Mouse (Mus musculus) E14TG2a.4 (cell line): Measurements from ENCODE around the gene B4galnt4.
"Not testable (repeated sequence)": the region's sequence is repeated elsewhere in the genome, so short reads cannot be mapped to it uniquely, and the experiment has no call there.

ENCODE experiments used
- H3K27me3 ChIP-seq: 2 replicates; pipeline ENCODE4 v1.6.1; 2014; ENCODE audit warnings: low read length, control low read depth; ENCODE audit not compliant: insufficient read depth
- H3K36me3 ChIP-seq: 2 replicates; pipeline ENCODE4 v1.6.1; 2014; ENCODE audit warnings: low read length, control low read depth; ENCODE audit not compliant: insufficient read depth
- H3K4me1 ChIP-seq: replicated peaks from 2 replicates; pipeline ENCODE4 v1.6.1; 2014; ENCODE audit warnings: low read depth, low read length, control low read depth
- H3K4me3 ChIP-seq: replicated peaks from 2 replicates; pipeline ENCODE4 v1.5.1; 2014; ENCODE audit warnings: mild to moderate bottlenecking, low read length
- H3K9me3 ChIP-seq: 2 replicates; pipeline ENCODE4 v1.6.1; 2014; ENCODE audit warnings: low read length, control low read depth
- CTCF ChIP-seq: conservative IDR thresholded peaks from 2 replicates; pipeline ENCODE4 v1.5.1; 2014; ENCODE audit warnings: low read length
- NANOG ChIP-seq: IDR thresholded peaks from 2 replicates; pipeline ENCODE4 v1.6.1; 2014; ENCODE audit warnings: borderline replicate concordance, low read length, mixed read lengths
- POU5F1 ChIP-seq: IDR thresholded peaks from 2 replicates; pipeline ENCODE4 v1.6.1; 2014; ENCODE audit warnings: low read length, borderline replicate concordance

Gene B4galnt4

DNA sequence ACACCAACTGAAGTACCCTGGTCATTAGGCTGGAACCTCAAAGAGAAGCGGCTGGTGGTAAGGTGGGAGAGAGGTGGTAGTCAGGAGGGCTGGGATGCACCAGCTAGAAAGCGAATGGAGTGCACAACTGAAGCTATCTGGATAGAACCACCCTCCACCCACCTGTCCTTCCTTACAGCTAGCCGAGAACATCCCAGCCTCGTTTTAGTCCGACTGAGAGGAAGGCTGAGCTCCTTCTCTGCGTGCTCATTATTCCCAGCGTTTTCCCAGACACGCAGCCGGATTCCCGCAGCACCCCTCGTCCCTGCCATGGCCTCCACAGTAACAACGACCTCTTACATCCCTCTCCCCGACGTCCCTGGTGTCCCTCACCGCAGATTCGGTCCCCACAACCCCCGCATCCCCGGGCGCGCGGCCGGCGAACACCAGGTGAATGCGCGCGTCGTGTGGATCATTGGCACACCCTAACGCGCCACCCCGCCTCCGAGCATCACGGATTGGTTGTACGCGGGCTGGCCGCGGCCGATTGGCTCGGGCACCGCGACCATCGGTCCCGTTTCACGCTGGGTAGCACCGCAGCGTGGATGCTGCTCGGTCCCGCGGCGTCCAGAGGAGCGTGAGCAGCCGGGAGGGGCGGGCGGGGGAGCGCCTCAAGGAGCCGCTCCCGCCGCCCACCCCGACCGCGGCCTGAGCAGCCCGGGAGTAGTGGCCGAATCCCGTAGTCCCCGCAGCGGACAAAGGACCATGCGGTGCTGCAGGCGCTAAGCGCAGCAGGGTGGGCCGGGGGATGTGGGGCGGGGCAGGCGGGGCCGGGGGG lies at the start of gene B4galnt4:
Gene B4galnt4, plus strand, starts transcription at position 679 of the 817 bp plus-strand sequence.
- Histone ChIP-seq H3K36me3 (peaks cover 67% of the 10 kb centered on the region), H3K4me1 (peaks cover 92% of the 10 kb centered on the region), H3K9me3 (peaks cover 3% of the 10 kb centered on the region; the same call in 1 of the 2 replicates), H3K4me3 (peak within 1 kb of the TSS; percentile 86), H3K27me3 (0 out of 2 replicates have a peak, but pooled peaks cover 2% of the 10 kb centered on the region)
- TF ChIP-seq POU5F1 (no peak), NANOG (no peak), CTCF (no peak)

DNA sequence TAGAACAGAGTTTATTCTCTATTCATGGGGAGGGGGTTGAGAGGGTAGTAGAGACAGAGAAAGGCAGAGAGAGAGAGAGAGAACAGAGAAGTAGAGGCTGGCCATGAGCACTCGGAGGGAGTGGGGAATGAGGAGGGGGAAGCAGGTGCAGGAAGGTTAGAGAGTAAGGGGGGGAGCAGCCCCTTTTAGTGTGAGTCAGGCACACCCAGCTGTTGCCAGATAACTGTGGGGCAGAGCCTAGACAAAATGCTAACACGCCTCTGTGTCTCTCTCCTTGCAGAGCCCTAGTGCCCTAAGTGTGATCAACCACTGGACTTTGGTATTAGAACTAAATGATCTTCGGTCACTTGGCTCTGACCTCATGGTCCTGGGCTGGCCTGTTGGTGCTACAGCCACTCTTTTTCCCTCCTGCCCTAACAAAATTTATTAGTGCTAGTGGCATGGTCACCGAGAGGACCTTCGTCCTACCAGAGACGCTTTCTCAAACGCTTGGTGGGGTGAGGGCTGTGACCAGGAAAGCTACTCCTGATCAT lies 49.6 kb upstream of the B4galnt4 start:
- peaks cover 7% of the 10 kb centered on the region; the same call in 1 of the 2 replicates for H3K36me3 ChIP-seq
- H3K4me3 ChIP-seq = peak overlapping the region; percentile 76; the same call in 1 of the 2 replicates
- TF ChIP-seq CTCF = no peak
- no peak for TF ChIP-seq NANOG
- no peak for TF ChIP-seq POU5F1
- peaks cover 62% of the 10 kb centered on the region for H3K4me1 ChIP-seq
- H3K9me3 ChIP-seq = peaks cover 30% of the 10 kb centered on the region
- H3K27me3 ChIP-seq = no peaks in the 10 kb centered on the region

DNA sequence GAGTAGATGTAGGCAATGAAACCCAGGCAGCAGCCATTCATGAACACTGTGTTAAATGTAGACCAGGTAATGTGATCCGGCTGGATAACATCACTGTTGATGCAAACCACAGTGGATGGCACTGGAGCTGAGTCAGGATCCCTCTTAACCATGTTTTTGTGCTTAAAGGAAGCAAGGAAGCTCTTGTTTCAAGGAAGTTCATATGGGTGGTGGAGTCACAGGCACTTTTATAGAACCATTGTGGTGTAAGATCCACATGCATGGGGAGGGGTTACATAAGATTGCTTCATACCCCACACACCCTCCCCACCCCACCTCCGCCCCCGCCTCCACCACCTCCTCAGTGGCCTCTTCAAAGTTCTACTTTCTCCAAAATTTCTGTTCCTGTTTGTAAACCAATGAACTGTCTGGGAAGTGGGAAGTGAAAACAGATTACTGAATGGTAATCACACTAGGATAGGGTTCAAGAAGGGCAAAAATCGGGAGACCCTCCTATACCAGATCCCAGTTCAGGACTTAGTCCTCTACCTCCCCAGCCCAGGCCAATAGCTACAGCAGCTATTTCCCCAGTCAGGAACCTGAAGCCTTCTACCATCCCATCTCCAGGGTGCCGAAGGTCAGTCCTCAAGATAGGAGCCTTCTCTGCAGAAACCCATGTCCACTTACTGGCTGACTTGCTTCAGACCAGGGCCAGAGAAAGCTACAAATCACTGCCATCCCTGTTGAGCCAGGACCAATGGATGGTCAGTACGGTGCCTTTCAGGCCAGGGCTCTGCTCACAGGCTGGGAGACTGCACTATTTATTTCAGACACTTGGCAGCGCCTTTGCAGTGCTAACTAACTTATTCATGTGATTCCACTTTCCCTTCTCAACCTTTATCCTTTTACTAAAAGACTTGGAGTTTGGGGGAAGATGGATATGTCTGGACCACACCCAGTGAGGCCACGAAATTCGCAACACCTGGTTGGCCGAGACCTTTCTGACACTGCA lies 43.9 kb upstream of the B4galnt4 start:
- Histone ChIP-seq H3K4me1 (peaks cover 46% of the 10 kb centered on the region), H3K4me3 (no peak overlapping the region), H3K9me3 (peaks cover 10% of the 10 kb centered on the region; the same call in 1 of the 2 replicates), H3K36me3 (no peaks in the 10 kb centered on the region), H3K27me3 (no peaks in the 10 kb centered on the region)
- TF ChIP-seq POU5F1 (no peak), NANOG (no peak), CTCF (no peak)

DNA sequence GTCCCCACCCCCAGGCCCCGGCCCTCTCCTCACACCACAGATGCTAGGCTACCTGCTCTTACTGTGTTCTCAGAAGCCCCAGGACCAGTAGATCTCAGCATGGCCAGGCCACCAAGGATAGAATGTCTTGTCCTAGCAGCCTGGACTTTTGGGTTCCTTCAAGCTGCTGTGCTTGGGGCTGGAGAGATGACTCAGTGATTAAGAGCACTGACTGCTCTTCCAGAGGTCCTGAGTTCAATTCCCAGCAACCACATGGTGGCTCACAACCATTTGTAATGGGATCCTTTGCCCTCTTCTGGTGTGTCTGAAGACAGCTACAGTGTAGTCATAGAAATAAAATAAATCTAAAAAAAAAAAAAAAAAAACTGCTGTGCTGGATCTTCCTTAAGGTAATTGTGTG lies 43.1 kb upstream of the B4galnt4 start, which contains the start of gene Ifitm6:
Gene Ifitm6, minus strand, starts transcription at position 101 of the 400 bp plus-strand sequence.
- not testable (repeated sequence) for H3K27me3 ChIP-seq, H3K36me3 ChIP-seq, H3K4me3 ChIP-seq
- H3K9me3 ChIP-seq = peaks cover 10% of the 10 kb centered on the region; the same call in 1 of the 2 replicates
- peaks cover 45% of the 10 kb centered on the region for H3K4me1 ChIP-seq

DNA sequence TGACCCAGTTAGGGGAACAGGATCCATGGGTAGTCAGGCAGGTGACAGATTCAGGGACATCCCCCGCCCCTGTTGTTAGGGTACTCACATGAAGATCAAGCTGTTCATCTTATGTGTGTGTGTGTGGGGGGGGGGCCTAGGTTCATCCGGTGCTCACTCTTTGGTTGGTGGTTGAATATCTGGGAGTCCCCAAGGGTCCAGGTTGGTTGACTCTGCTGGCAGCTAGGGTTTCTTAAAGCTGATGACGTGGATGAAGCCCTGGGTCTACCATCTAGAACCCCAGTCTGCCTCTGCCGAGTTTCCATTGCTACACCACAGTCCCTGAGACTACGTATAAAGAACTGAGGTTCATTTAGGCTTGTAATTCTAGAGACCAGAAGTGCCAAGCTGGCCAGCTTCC lies 41.9 kb upstream of the B4galnt4 start:
- Histone ChIP-seq H3K36me3 (no peaks in the 10 kb centered on the region), H3K9me3 (peaks cover 8% of the 10 kb centered on the region; the same call in 1 of the 2 replicates), H3K4me1 (peaks cover 47% of the 10 kb centered on the region), H3K27me3 (no peaks in the 10 kb centered on the region), H3K4me3 (no peak overlapping the region)
- TF ChIP-seq POU5F1 = no peak
- TF ChIP-seq NANOG = no peak
- no peak for TF ChIP-seq CTCF

DNA sequence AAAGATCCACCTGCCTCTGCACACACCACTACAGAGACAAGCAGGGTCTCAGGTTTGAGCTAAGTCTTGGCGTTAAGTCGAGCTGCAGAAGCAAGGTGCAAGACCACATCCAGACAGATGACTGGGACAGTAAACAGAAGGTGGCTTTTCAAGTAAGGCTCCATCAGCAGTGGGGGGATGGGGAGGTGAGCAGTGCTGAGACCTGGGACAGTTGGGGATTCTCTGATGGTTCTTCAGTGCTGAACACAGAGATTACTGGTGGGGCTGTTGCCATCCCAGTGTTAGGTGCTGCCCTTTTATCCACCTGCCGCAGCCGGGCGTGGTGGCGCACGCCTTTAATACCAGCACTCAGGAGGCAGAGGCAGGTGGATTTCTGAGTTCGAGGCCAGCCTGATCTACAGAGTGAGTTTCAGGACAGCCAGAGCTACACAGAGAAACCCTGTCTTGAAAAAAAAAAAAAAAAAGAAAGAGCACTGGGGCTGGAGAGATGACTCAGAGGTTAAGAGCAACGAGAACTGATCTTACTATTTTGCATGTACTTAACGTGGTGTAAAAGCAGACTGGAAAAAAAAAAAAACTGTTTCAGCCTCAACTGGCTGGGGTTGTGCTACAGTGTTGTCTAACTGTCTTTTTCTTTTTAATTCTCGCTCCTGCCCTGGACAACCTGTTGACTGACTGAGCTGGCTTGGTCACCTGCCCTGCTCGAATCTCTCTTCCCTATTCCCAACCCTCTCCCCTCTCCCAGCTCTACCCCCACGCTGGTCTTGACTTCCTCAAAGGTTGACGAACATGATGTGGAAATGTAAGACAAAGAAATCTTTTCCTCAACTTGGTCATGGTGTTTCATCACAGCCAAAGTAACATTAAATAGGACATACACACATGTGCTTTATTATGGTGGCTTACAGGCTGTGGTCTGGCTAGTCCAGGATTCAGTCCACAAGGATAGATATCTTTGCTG lies 39.1 kb upstream of the B4galnt4 start:
- no peak overlapping the region for H3K4me3 ChIP-seq
- peaks cover 69% of the 10 kb centered on the region for H3K4me1 ChIP-seq
- H3K36me3 ChIP-seq = no peaks in the 10 kb centered on the region
- H3K9me3 ChIP-seq = no peaks in the 10 kb centered on the region
- H3K27me3 ChIP-seq = no peaks in the 10 kb centered on the region
- TF ChIP-seq NANOG = no peak
- no peak for TF ChIP-seq CTCF
- no peak for TF ChIP-seq POU5F1

DNA sequence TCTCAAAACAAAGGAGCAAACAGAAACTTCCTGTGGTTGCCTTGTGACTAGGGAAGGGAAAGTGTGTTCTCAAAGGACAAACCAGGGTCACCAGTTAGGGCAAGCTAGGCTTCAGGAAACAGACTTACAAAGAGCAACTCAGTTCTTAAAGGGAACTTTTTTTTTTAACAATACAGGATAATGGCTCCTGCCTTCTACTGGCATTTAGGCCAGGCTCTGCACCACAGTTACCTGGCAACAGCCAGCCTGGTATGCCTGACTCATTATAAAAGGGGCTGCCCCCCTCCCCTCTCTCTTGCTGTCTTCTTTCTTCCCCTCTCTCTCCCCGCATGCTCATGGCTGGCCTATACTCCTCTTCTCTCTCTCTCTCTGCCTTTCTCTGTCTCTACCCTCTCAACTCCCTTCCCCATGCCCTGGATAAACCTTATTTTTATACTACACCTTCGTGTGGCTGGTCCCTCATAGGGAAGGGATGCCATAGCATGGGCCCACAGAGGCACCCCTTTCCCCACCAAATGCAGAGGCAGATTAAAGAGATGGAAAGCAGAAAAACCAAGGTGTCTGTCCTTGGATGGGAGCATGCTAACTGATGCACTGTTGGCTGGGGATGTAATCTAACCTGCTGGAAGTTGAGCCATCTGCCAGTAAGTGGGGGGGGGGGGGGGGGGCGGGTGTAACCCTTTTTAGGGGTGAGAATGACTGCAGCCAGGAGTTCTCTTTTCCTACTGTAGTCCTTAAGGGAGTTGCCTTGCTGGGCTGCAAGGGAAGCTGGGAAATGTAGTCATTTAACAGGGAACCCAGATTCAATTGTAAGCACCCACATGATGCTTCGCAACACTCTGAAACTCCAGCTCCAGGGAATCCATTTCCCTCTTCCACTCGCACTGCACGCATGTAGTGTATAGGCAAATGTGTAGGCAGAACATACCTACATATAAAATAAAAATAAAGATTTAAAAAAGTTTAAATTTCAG lies 35.8 kb upstream of the B4galnt4 start:
- Histone ChIP-seq H3K4me1 (peaks cover 84% of the 10 kb centered on the region), H3K9me3 (no peaks in the 10 kb centered on the region)
- peak; percentile 34; the same call in 1 of the 2 replicates for TF ChIP-seq NANOG
- no peak for TF ChIP-seq CTCF
- TF ChIP-seq POU5F1 = no peak

More for the DNA sequence above, 35.8 kb upstream of the B4galnt4 start:
- no peaks in the 10 kb centered on the region for H3K36me3 ChIP-seq
- no peaks in the 10 kb centered on the region for H3K27me3 ChIP-seq
- H3K4me3 ChIP-seq = peak overlapping the region; percentile 51
